Mouse (Mus musculus): ENCODE measurements at regions not wholly inside any gene's neighbourhood (a gene's known extent, or its start where the extent isn't known, plus 50 kb on each side); places are given as distances from the start of the nearest gene placed in this dataset.
"Not testable (repeated sequence)": the region's sequence is repeated elsewhere in the genome, so short reads cannot be mapped to it uniquely, and the experiment has no call there.

GRCm38 (mm10) chr8:26630544-26630943 lies 346.6 kb upstream of the Zfp703 start:
- H3K27ac ChIP-seq (replicated peaks): no peak overlapping the region
- H3K27me3 ChIP-seq: no peaks in the 10 kb centered on the region
- no peak overlapping the region for H3K4me3 ChIP-seq
- ATAC-seq (ENCODE audit: low FRiP score, low read depth): no peak
- H3K9ac ChIP-seq (replicated peaks): no peak overlapping the region
- H3K9me3 ChIP-seq: no peaks in the 10 kb centered on the region
- no peak overlapping the region for H3K4me2 ChIP-seq (replicated peaks)
- WGBS: 91% methylated on average over 2 of the region's 2 CpGs
- no peaks in the 10 kb centered on the region for H3K36me3 ChIP-seq
- peaks cover 5% of the 10 kb centered on the region; the same call in 1 of the 2 replicates for H3K4me1 ChIP-seq

GRCm38 (mm10) chr8:26635701-26636100 lies 341.4 kb upstream of the Zfp703 start:
- H3K4me2 ChIP-seq (replicated peaks): no peak overlapping the region
- H3K4me3 ChIP-seq: no peak overlapping the region
- H3K27ac ChIP-seq (replicated peaks): no peak overlapping the region
- no peak for ATAC-seq (ENCODE audit: low FRiP score, low read depth)
- H3K27me3 ChIP-seq: no peaks in the 10 kb centered on the region
- no peaks in the 10 kb centered on the region for H3K36me3 ChIP-seq
- no peaks in the 10 kb centered on the region for H3K4me1 ChIP-seq
- H3K9me3 ChIP-seq: no peaks in the 10 kb centered on the region
- 85% methylated on average over 1 of the region's 1 CpGs for WGBS
- H3K9ac ChIP-seq (replicated peaks): no peak overlapping the region

GRCm38 (mm10) chr8:26645375-26645774 lies 331.8 kb upstream of the Zfp703 start:
- not testable (repeated sequence) for H3K27me3 ChIP-seq; H3K9me3 ChIP-seq; H3K36me3 ChIP-seq; H3K9ac ChIP-seq (replicated peaks); H3K4me3 ChIP-seq; H3K27ac ChIP-seq (replicated peaks); H3K4me1 ChIP-seq; H3K4me2 ChIP-seq (replicated peaks); ATAC-seq (ENCODE audit: low FRiP score, low read depth)
- WGBS: 70% methylated on average over 7 of the region's 7 CpGs

- H3K4me3 ChIP-seq: no peak overlapping the region
- no peak overlapping the region for H3K4me2 ChIP-seq (replicated peaks)
- no peaks in the 10 kb centered on the region for H3K9me3 ChIP-seq
- H3K36me3 ChIP-seq: no peaks in the 10 kb centered on the region
- no peak overlapping the region for H3K27ac ChIP-seq (replicated peaks)
- no peak for ATAC-seq (ENCODE audit: low FRiP score, low read depth)
- H3K4me1 ChIP-seq: no peaks in the 10 kb centered on the region
- 51% methylated on average over 1 of the region's 1 CpGs for WGBS
- no peak overlapping the region for H3K9ac ChIP-seq (replicated peaks)
- H3K27me3 ChIP-seq: no peaks in the 10 kb centered on the region
Observed at GRCm38 (mm10) chr8:26650287-26650686, 326.8 kb upstream of the Zfp703 start.

GRCm38 (mm10) chr8:26655897-26656296 lies 321.2 kb upstream of the Zfp703 start:
- Histone ChIP-seq H3K9me3 (no peaks in the 10 kb centered on the region), H3K9ac (replicated peaks) (no peak overlapping the region), H3K4me3 (no peak overlapping the region), H3K27ac (replicated peaks) (no peak overlapping the region), H3K27me3 (no peaks in the 10 kb centered on the region), H3K36me3 (no peaks in the 10 kb centered on the region), H3K4me1 (no peaks in the 10 kb centered on the region), H3K4me2 (replicated peaks) (no peak overlapping the region)
- WGBS: 71% methylated on average over 8 of the region's 8 CpGs
- no peak for ATAC-seq (ENCODE audit: low FRiP score, low read depth)

- Histone ChIP-seq H3K9ac (replicated peaks) (no peak overlapping the region), H3K36me3 (no peaks in the 10 kb centered on the region), H3K27ac (replicated peaks) (no peak overlapping the region), H3K27me3 (no peaks in the 10 kb centered on the region), H3K4me2 (replicated peaks) (no peak overlapping the region), H3K9me3 (no peaks in the 10 kb centered on the region), H3K4me3 (no peak overlapping the region), H3K4me1 (no peaks in the 10 kb centered on the region)
- ATAC-seq (ENCODE audit: low FRiP score, low read depth): no peak
- 89% methylated on average over 13 of the region's 13 CpGs for WGBS
Observed at GRCm38 (mm10) chr8:26656310-26657075, 320.6 kb upstream of the Zfp703 start.

GRCm38 (mm10) chr8:26659381-26659780 lies 317.7 kb upstream of the Zfp703 start:
- no peak overlapping the region for H3K9ac ChIP-seq (replicated peaks)
- WGBS: 24% methylated on average over 1 of the region's 1 CpGs
- no peaks in the 10 kb centered on the region for H3K9me3 ChIP-seq
- no peaks in the 10 kb centered on the region for H3K27me3 ChIP-seq
- H3K36me3 ChIP-seq: no peaks in the 10 kb centered on the region
- no peaks in the 10 kb centered on the region for H3K4me1 ChIP-seq
- H3K4me3 ChIP-seq: no peak overlapping the region
- H3K4me2 ChIP-seq (replicated peaks): no peak overlapping the region
- no peak overlapping the region for H3K27ac ChIP-seq (replicated peaks)
- no peak for ATAC-seq (ENCODE audit: low FRiP score, low read depth)

- no peak overlapping the region for H3K4me3 ChIP-seq
- H3K27me3 ChIP-seq: no peaks in the 10 kb centered on the region
- H3K9ac ChIP-seq (replicated peaks): no peak overlapping the region
- no peaks in the 10 kb centered on the region for H3K36me3 ChIP-seq
- no peak overlapping the region for H3K27ac ChIP-seq (replicated peaks)
- WGBS: 90% methylated on average over 3 of the region's 3 CpGs
- H3K9me3 ChIP-seq: no peaks in the 10 kb centered on the region
- peaks cover 6% of the 10 kb centered on the region; the same call in 1 of the 2 replicates for H3K4me1 ChIP-seq
- ATAC-seq (ENCODE audit: low FRiP score, low read depth): no peak
- no peak overlapping the region for H3K4me2 ChIP-seq (replicated peaks)
Observed at GRCm38 (mm10) chr8:26669541-26669940, 307.6 kb upstream of the Zfp703 start.

- no peak for ATAC-seq (ENCODE audit: low FRiP score, low read depth)
- H3K9ac ChIP-seq (replicated peaks): no peak overlapping the region
- H3K27me3 ChIP-seq: no peaks in the 10 kb centered on the region
- H3K4me1 ChIP-seq: peaks cover 12% of the 10 kb centered on the region; the same call in 1 of the 2 replicates
- no peaks in the 10 kb centered on the region for H3K36me3 ChIP-seq
- H3K4me3 ChIP-seq: no peak overlapping the region
- no peaks in the 10 kb centered on the region for H3K9me3 ChIP-seq
- H3K4me2 ChIP-seq (replicated peaks): no peak overlapping the region
- 46% methylated on average over 9 of the region's 9 CpGs for WGBS
- no peak overlapping the region for H3K27ac ChIP-seq (replicated peaks)
Observed at GRCm38 (mm10) chr8:26672486-26673395, 304.4 kb upstream of the Zfp703 start.

- Histone ChIP-seq H3K9me3 (no peaks in the 10 kb centered on the region), H3K9ac (replicated peaks) (no peak overlapping the region), H3K27me3 (no peaks in the 10 kb centered on the region), H3K27ac (replicated peaks) (no peak overlapping the region), H3K4me3 (no peak overlapping the region), H3K36me3 (no peaks in the 10 kb centered on the region), H3K4me1 (peaks cover 16% of the 10 kb centered on the region; the same call in 1 of the 2 replicates), H3K4me2 (replicated peaks) (no peak overlapping the region)
- ATAC-seq (ENCODE audit: low FRiP score, low read depth): no peak
- 84% methylated on average over 18 of the region's 18 CpGs for WGBS
Observed at GRCm38 (mm10) chr8:26677584-26678138, 299.5 kb upstream of the Zfp703 start.

- Histone ChIP-seq H3K36me3 (no peaks in the 10 kb centered on the region), H3K4me2 (replicated peaks) (no peak overlapping the region), H3K9ac (replicated peaks) (no peak overlapping the region), H3K4me3 (no peak overlapping the region), H3K27ac (replicated peaks) (no peak overlapping the region), H3K4me1 (peaks cover 9% of the 10 kb centered on the region; the same call in 1 of the 2 replicates), H3K9me3 (no peaks in the 10 kb centered on the region), H3K27me3 (no peaks in the 10 kb centered on the region)
- ATAC-seq (ENCODE audit: low FRiP score, low read depth): no peak
- 83% methylated on average over 11 of the region's 11 CpGs for WGBS
Observed at GRCm38 (mm10) chr8:26680891-26681381, 296.2 kb upstream of the Zfp703 start.

GRCm38 (mm10) chr8:26687146-26687545 lies 290.0 kb upstream of the Zfp703 start:
- H3K9ac ChIP-seq (replicated peaks): no peak overlapping the region
- H3K9me3 ChIP-seq: no peaks in the 10 kb centered on the region
- H3K4me3 ChIP-seq: no peak overlapping the region
- H3K27me3 ChIP-seq: no peaks in the 10 kb centered on the region
- H3K4me1 ChIP-seq: peaks cover 4% of the 10 kb centered on the region; the same call in 1 of the 2 replicates
- no peak overlapping the region for H3K27ac ChIP-seq (replicated peaks)
- H3K36me3 ChIP-seq: no peaks in the 10 kb centered on the region
- H3K4me2 ChIP-seq (replicated peaks): no peak overlapping the region
- ATAC-seq (ENCODE audit: low FRiP score, low read depth): no peak
